ENCODE assay signal across 8 mouse cellular contexts in the genomic region with DNA sequence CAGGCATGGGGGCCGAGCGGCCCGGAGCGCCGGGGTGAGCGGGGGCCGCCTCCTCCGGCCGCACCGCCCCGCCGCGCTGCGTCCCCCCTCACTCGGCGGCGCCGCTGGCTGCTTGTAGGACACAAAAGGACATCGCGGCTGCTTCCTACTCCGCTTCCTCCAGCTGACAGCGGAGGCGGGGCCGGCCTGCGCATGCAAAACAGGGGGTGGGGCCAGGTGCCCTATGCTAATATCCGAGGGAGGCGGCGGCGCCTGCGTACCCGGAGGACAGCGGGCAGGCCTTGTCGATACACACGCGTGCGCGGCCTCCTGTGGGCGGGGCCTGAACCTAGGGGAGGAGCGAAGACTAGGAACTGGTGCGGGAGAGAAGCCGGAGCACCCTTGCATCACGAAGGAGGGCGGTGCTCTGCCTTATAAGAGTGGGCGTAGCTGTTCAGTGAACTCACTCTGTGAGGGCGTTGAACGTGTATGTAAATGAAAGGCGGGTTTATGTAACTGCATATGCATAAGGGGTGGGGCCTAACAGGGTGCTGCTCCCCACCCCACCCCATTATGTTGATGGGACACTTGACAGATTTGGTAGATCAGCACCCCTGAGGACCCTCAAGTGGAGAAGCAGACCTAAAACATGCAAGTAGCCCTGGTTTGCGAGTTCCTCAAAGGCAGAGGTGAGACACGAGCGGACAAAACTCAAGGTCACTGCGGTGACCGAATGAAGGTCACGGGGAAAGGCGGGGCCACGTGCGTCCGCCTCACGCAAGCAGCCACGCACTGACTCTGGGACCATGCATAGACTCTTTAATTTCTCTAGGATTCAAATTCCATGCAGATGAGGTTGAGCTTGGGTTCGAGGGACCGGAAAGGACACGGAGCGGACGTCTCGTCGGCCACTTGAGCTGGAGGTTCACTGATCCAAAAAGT. TPM values are rescaled to one million over a fixed set of nuclear protein-coding genes. Genes with fewer than 3 reads are reported as not detected.
A peak's percentile ranks its signal among the peaks of the same experiment; 100 is the strongest.
DNase-seq lines count a peak whose midpoint lies in the region; ATAC-seq lines count a peak whose summit lies in the region.

A gene (minus strand): TSS at position 167 of the 921 bp plus-strand sequence.

- peaks cover 30% of the 10 kb centered on the region for H3K4me1 ChIP-seq in lung, embryonic 16.5 days (replicated peaks; ENCODE audit: control insufficient read depth, insufficient read depth, low read length)

- peak within 1 kb of the TSS; percentile 84 for H3K9ac ChIP-seq in lung, embryonic 16.5 days (ENCODE audit: low read length)

- no peaks in the 10 kb centered on the region for H3K36me3 ChIP-seq in lung, embryonic 16.5 days (ENCODE audit: control insufficient read depth, insufficient read depth, low read length)

- ATAC-seq in hematopoietic stem cell, adult 5-6 weeks (replicated peaks in 1 of 2; ENCODE audit: insufficient read depth in 1 of 2, low FRiP score in 2 of 2, low TSS enrichment in 1 of 2, low read depth in 1 of 2, poor library complexity in 2 of 2, severe bottlenecking in 2 of 2): peak; percentile 91 to 93
- ATAC-seq in lung, embryonic 16.5 days (ENCODE audit: low read depth): peak; percentile 95

- H3K9me3 ChIP-seq in lung, embryonic 16.5 days (ENCODE audit: control insufficient read depth, low read length): no peaks in the 10 kb centered on the region

- WGBS in lung, embryonic 16.5 days: under 1% methylated on average over 58 of the region's 66 CpGs

- H3K27ac ChIP-seq in lung, embryonic 16.5 days (ENCODE audit: low read length): peak within 1 kb of the TSS; percentile 80

- peak; percentile 98 for DNase-seq in MEL-GATA-1-ER (ENCODE audit: extremely low read depth, low read depth)
- peak; percentile 100 for DNase-seq in cerebellum, adult 8-10 months
- peak; percentile 99 for DNase-seq in forelimb bud, embryonic 11.5 days (ENCODE audit: low read depth, low spot score)
- peak; percentile 99 for DNase-seq in layer of hippocampus, adult 9-10 months (ENCODE audit: low spot score)
- peak; percentile 95 for DNase-seq in ovary, postnatal 10 days (ENCODE audit: low spot score)
- DNase-seq in thymus, postnatal 10 days (ENCODE audit: low spot score in 2 of 2): peak; percentile 100

- peak within 1 kb of the TSS; percentile 97 for H3K4me2 ChIP-seq in lung, embryonic 16.5 days (ENCODE audit: low read depth, low read length)

- H3K4me3 ChIP-seq in lung, embryonic 16.5 days (ENCODE audit: low read length): peak within 1 kb of the TSS; percentile 85

- peaks cover 42% of the 10 kb centered on the region for H3K27me3 ChIP-seq in lung, embryonic 16.5 days (ENCODE audit: control insufficient read depth, insufficient read depth, low read depth, low read length)

RNA-seq across cellular contexts. Expression of the gene that starts here (rescaled TPM):
- total RNA-seq in hematopoietic stem cell, adult 5-6 weeks (2017): 15.3 and 16.0 TPM in 2 replicates
- polyA plus RNA-seq in lung, embryonic 16.5 days (2015; fragmentation: Nextera tagmentation; extraction: Ambion mirVana): 8.5 and 9.9 TPM in 2 replicates

Comparison
In these comparisons a context has a peak if more than half of its experiments do, and no peak if none do; other contexts are left out.
1. Peak in every context shown above with its lines: DNase-seq, ATAC-seq, H3K4me3 ChIP-seq and H3K27ac ChIP-seq.